Mouse (Mus musculus): ENCODE data around the gene Tmcc3.

Gene Tmcc3

DNA sequence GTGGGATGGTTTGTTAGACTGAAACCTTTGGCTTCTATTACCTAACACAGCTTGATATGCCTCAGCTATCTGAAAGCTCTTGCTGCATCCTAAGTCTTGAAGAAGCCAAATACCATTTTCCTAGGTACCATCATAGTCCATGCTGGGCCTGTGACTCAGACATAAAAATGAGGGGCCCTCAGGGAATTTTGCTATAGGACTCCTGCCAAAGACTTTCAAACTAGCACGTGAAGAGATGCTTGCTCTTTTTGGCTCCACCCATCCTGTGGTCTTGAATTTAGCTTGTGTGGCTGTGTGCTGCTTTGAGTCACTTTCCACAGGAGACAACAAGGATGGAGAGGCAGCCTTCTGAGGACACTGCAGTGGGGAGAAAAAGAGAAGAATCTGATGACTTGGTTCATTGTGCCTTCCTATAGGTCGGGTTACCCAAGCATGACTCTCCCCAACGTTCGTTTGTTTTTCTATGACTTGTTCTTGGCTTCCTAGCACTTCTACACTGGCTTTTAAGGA is 319.1 kb downstream of the Tmcc3 start:
- no peak for DNase-seq (ENCODE audit: low spot score)

DNA sequence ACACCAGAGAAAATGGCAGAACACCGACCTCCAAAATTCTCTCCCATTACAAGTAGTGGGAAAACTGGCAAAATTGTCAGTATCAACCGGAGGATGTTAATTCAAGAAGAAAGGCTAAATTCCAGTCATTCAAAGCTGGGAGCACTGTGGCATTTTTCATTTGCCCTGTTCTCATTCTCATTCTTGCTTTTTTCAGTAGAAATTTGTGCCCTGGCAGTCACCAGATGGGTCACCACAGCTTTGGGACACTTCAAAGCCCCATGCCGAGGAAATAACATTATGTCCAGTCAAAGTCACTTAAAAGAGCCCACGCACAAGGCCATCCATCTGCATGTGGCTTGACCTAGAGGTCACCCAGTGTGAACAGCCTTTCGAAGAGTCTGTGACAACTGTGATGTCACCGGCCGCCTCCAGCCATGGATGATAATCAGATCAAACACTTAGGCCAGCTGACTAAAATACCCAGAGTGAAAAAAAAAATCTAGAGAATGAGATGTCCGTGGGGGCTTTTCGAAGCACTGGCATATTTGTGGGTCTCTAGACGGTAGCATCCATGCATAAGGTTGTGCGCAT is 319.9 kb downstream of the Tmcc3 start:
- DNase-seq (ENCODE audit: low spot score) = no peak

DNA sequence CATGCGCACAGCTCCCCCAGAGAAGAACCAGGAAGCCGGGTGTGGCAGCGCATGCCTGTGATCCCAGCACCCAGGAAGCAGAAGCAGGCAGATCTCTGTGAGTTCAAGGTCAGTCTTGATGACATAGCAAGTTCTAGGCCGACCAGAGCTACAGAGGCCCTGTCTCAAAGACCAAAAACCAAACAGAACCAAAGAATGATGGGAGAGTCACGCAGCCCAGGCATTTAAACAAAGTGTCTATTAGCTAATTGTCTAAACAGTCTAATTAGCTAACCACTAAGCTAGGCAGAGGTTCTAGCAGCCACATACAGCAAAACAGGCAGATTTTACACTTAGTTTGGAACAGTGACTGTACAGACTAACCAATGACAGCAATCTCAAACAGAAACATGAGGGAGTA is 320.5 kb downstream of the Tmcc3 start:
- no peak for DNase-seq (ENCODE audit: low spot score)

- DNase-seq (ENCODE audit: low spot score) = no peak
Observed at GRCm38 (mm10) chr10:94638599-94638998, 326.9 kb downstream of the Tmcc3 start.

- DNase-seq (ENCODE audit: low spot score) = no peak
Observed at GRCm38 (mm10) chr10:94639281-94639680, 327.5 kb downstream of the Tmcc3 start.

DNA sequence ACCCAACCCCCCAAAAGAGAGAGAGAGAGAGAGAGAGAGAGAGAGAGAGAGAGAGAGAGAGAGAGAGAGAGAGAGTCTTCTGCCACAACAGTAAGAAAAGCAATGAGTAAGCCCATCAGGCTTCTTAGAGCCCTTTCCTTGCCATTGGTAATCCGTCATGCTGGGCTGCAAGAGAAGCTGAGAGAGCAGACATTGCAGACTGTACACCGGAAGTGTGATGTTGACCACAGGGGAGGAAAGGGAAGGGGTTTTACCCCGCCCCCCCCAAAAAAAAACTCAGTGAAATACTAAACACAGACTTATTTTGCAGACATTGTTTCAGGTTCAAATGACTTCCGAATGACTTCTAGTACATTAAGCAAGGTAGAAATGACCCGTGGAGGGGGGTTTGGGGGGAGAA is 328.3 kb downstream of the Tmcc3 start:
- DNase-seq (ENCODE audit: low spot score) = no peak
